ENCODE assay signal across 15 mouse cellular contexts in genomic region chr1:156073169-156073821, GRCm38 (mm10). TPM values are rescaled to one million over a fixed set of nuclear protein-coding genes. Genes with fewer than 3 reads are reported as not detected.
DNase-seq lines count a peak whose midpoint lies in the region; ATAC-seq and TF ChIP-seq lines count a peak whose summit lies in the region.
"Had no signal": no experiment of that assay in that cellular context is flagged by ENCODE, and none has a peak within 500 bp of the region (broad histone marks: within the 10 kb centered on the region; RNA-seq: fewer than 3 reads in every experiment).

No protein-coding gene starts in this region.

- ATAC-seq in liver, embryonic 13.5 days (ENCODE audit: low read depth): peak; percentile 72
- ATAC-seq: midbrain, embryonic 16.5 days had no signal

- no peaks in the 10 kb centered on the region for H3K27me3 ChIP-seq in embryonic facial prominence, embryonic 10.5 days (replicated peaks; ENCODE audit: low read depth, poor library complexity, severe bottlenecking)
- no peaks in the 10 kb centered on the region for H3K27me3 ChIP-seq in liver, embryonic 13.5 days
- H3K27me3 ChIP-seq: neural tube, embryonic 13.5 days had no signal

- H3K4me3 ChIP-seq in lung, adult 2 months (replicated peaks; ENCODE audit: extremely low read depth, low read depth, low read length): no peak overlapping the region
- no peak overlapping the region for H3K4me3 ChIP-seq in embryonic facial prominence, embryonic 10.5 days
- no peak overlapping the region for H3K4me3 ChIP-seq in liver, embryonic 13.5 days (replicated peaks)
- H3K4me3 ChIP-seq: layer of hippocampus, adult 2 months; neural tube, embryonic 13.5 days had no signal

- H3K4me2 ChIP-seq in liver, embryonic 13.5 days: no peak overlapping the region
- H3K4me2 ChIP-seq: neural tube, embryonic 13.5 days had no signal

- DNase-seq in lung, postnatal 36 days: peak; percentile 39
- DNase-seq in lung, adult 2 months: no peak
- no peak for DNase-seq in embryonic facial prominence, embryonic 10.5 days (ENCODE audit: low spot score)
- no peak for DNase-seq in liver, embryonic 13.5 days
- DNase-seq in yolk sac, embryonic 10.5 days (ENCODE audit: low spot score): peak; percentile 86
- no peak for DNase-seq in ovary, postnatal 14 days (ENCODE audit: low spot score)
- DNase-seq in left cerebral cortex, adult 8-10 months (ENCODE audit: low spot score in 2 of 2): no peak
- DNase-seq in urinary bladder, postnatal 4 days (ENCODE audit: low spot score in 2 of 2): no peak
- DNase-seq: cerebellum, adult 11-12 months; heart, adult 18-20 months; kidney, adult 18-20 months; thymus, postnatal 14 days had no signal

- peaks cover 6% of the 10 kb centered on the region; the same call in 1 of the 2 replicates for H3K36me3 ChIP-seq in embryonic facial prominence, embryonic 10.5 days (replicated peaks)
- H3K36me3 ChIP-seq in liver, embryonic 13.5 days: peaks cover 8% of the 10 kb centered on the region; the same call in 1 of the 2 replicates

- H3K9ac ChIP-seq in liver, embryonic 13.5 days: no peak overlapping the region
- H3K9ac ChIP-seq: neural tube, embryonic 13.5 days had no signal

- peak overlapping the region; percentile 24 for H3K27ac ChIP-seq in embryonic facial prominence, embryonic 10.5 days (replicated peaks)
- peak overlapping the region; percentile 53 for H3K27ac ChIP-seq in liver, embryonic 13.5 days
- H3K27ac ChIP-seq: layer of hippocampus, adult 2 months; neural tube, embryonic 13.5 days had no signal

- H3K9me3 ChIP-seq in embryonic facial prominence, embryonic 10.5 days: no peaks in the 10 kb centered on the region
- H3K9me3 ChIP-seq in liver, embryonic 13.5 days (replicated peaks): no peaks in the 10 kb centered on the region
- H3K9me3 ChIP-seq: neural tube, embryonic 13.5 days had no signal

- TF ChIP-seq CTCF in lung, adult 2 months (IDR thresholded peaks at IDR 0.05; ENCODE audit: insufficient read depth, low read length): no peak

- 59% methylated on average over 15 of the region's 15 CpGs for WGBS in lung, adult 2 months
- 57% methylated on average over 15 of the region's 15 CpGs for WGBS in embryonic facial prominence, embryonic 10.5 days
- WGBS in liver, embryonic 13.5 days (ENCODE audit: insufficient replicate concordance): 54% methylated on average over 15 of the region's 15 CpGs

- no peaks in the 10 kb centered on the region for H3K4me1 ChIP-seq in lung, adult 2 months (ENCODE audit: control insufficient read depth, insufficient read depth, low read length)
- H3K4me1 ChIP-seq in embryonic facial prominence, embryonic 10.5 days: peaks cover 37% of the 10 kb centered on the region
- peaks cover 26% of the 10 kb centered on the region for H3K4me1 ChIP-seq in liver, embryonic 13.5 days (replicated peaks)
- H3K4me1 ChIP-seq: neural tube, embryonic 13.5 days had no signal

- TF ChIP-seq POLR2A in lung, adult 2 months (IDR thresholded peaks at IDR 0.05; ENCODE audit: borderline replicate concordance, extremely low read depth, low read depth, low read length): no peak

RNA-seq across cellular contexts. Expression of gene Tor1aip1, which starts 37.0 kb away (rescaled TPM):
- 35.5 and 36.6 TPM in 2 replicates for polyA plus RNA-seq in lung, adult 2 months (2012; rRNA removed)
- 37.0 and 38.8 TPM in 2 replicates for polyA plus RNA-seq in embryonic facial prominence, embryonic 10.5 days (2016; fragmentation: Nextera tagmentation; extraction: Ambion mirVana)
- polyA plus RNA-seq in liver, embryonic 13.5 days (2015; fragmentation: Nextera tagmentation; extraction: Ambion mirVana): 25.9 and 29.6 TPM in 2 replicates
- total RNA-seq in left cerebral cortex, adult 8-10 months (2022): 10 to 100 TPM; 31.6 to 35.0 (median 34.9) TPM

RNA-seq across cellular contexts. Expression of gene Tor1aip2, which starts 38.1 kb away (rescaled TPM):
- 52.0 and 62.4 TPM in 2 replicates for polyA plus RNA-seq in lung, adult 2 months (2012; rRNA removed)
- 111 and 116 TPM in 2 replicates for polyA plus RNA-seq in embryonic facial prominence, embryonic 10.5 days (2016; fragmentation: Nextera tagmentation; extraction: Ambion mirVana)
- polyA plus RNA-seq in liver, embryonic 13.5 days (2015; fragmentation: Nextera tagmentation; extraction: Ambion mirVana): 47.9 and 58.5 TPM in 2 replicates
- 10 to 100 TPM; 42.4 to 47.1 (median 46.4) TPM for total RNA-seq in left cerebral cortex, adult 8-10 months (2022)

Comparison
In these comparisons a context has a peak if more than half of its experiments do, and no peak if none do; other contexts are left out.
1. DNase-seq: peak in lung, postnatal 36 days (single experiment) and yolk sac, embryonic 10.5 days (single experiment); none in lung, adult 2 months (single experiment), embryonic facial prominence, embryonic 10.5 days (single experiment), liver, embryonic 13.5 days (single experiment), ovary, postnatal 14 days (single experiment), left cerebral cortex, adult 8-10 months (0 of 2) and urinary bladder, postnatal 4 days (0 of 2).